Mouse (Mus musculus): Measurements from ENCODE around the gene Gm28043.
"Not testable (repeated sequence)": the region's sequence is repeated elsewhere in the genome, so short reads cannot be mapped to it uniquely, and the experiment has no call there.

Gene Gm28043

DNA sequence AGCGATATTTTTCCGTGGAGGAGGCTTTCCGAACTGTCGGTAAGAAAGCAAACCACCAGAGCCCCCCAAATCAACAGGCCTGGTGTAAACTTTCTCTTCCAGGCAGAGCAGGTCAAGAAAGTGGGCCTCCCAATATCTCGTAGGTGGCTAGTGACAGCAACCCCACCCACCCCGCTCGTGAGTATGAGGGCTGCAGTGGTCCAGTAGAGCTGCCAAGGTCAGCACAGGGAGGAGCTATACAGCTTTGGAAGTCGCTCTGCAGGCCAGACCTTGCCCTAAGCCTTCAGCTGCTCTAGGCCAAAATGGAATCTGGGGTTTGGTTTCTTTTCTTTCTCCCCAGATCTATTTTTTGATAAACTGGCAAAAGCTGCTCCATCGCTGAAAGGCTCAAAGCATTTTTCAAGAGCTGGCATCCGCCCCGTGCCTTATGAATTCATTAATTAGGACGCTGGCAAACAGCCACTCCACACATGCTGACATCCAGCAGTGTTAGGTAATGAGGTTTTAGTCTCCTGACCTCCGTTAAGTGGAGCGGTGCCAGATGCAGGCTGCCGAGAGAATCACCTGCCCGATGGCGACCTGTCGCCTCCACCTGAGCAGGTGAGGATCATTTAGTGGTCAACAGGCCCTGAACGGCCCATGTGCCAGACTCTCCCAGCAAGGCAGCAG is 96.5 kb downstream of the Gm28043 start:
- in situ Hi-C loops (cut with MboI, MseI), result no loop called here

DNA sequence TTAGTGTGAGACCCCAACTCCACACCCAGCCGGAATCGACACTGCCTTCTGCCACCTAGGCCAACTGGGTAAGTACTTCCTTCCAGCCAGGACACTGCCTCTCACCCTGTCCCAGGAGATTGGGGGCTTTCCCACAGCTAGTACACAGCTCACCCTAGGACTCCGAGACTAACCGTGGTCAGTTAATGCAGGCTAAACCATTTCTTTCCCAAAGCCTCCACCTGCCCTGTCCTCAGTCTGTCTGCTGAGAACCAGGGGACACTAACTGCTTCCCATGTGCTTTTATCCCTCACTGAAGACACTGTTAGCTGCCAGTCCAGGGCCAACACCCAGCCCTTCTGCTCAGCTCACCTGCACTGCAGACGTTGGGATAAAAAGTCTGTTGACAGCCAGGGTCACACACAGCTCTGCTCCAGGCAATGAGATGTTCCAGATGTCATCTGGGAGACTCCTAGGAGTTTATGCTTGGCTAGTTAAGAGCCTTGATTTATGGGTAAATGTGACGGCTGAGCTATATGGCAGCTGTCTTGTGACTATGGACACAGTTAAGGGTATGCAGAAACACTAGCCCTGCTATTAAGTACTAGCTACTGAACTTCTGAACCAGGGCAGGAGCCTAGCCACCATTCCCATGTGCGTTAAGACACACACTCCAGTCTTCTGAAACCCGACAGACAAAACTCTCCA is 97.2 kb downstream of the Gm28043 start:
- in situ Hi-C loops (cut with MboI, MseI), result no loop called here

DNA sequence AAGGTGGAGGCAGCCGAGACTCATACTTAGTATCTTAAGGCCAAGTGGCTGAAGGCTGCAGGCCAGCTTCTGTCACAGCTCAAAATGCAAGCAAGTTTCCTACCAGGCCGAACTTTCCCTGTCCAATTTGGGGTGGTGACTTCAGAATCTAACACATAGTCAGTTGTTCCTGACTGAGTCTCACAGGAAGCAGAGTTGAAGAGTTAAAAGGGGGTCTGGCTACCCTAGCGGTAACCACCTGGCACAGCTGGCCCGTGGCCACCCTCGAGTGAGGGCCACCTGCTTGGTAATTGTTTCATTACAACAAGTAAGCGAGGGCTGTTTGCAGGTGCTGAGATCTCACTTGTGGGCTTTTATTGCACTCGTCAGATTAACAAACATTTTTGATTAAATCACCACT is 97.9 kb downstream of the Gm28043 start:
- in situ Hi-C loops (cut with MboI, MseI), result no loop called here

- in situ Hi-C loops (cut with MboI, MseI), result not testable (repeated sequence)
These were observed 99.1 kb downstream of the Gm28043 start for GRCm38 (mm10) chr17:29713734-29714133.

DNA sequence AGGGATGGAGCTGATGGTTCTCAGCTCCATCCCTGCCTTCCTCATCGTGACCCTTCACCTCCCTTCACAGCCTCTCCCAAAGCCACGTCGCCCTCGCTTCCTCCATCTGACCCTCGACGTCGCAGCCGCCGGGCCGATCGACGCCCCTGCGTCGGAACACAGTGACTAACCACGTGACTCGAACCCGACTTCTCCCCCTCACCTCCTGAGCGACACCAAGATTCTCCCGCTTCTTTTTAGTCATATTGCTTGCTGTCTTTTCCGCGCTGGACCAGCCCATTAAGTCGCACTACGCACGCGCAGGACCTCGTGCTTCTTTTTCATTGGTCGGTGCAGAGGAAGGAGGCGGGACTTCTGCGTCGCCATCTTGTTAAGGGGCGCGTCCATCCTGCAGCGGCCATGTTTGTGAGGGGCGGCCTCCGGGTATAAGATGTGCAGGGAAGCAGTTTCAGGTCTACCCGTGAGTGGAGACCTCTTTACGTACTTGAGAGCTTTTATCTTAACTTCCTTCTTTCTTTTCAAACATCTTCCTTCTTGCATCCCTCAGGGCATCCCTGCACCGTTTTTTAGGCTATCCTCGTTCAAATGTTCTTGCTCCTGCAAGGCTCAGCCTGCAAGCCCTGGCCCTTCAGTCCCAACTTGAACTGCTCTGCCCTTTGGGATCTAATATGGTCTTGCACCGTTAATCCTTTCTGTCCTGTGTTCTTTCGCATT is 102.2 kb downstream of the Gm28043 start, which contains the start of gene Ccdc167:
TSS of gene Ccdc167 (minus strand) at position 313 of the 714 bp plus-strand sequence.
- in situ Hi-C loops (cut with MboI, MseI), result no loop called here

- in situ Hi-C loops (cut with MboI, MseI), result no loop called here
These were observed 104.0 kb downstream of the Gm28043 start for GRCm38 (mm10) chr17:29718660-29719059.

DNA sequence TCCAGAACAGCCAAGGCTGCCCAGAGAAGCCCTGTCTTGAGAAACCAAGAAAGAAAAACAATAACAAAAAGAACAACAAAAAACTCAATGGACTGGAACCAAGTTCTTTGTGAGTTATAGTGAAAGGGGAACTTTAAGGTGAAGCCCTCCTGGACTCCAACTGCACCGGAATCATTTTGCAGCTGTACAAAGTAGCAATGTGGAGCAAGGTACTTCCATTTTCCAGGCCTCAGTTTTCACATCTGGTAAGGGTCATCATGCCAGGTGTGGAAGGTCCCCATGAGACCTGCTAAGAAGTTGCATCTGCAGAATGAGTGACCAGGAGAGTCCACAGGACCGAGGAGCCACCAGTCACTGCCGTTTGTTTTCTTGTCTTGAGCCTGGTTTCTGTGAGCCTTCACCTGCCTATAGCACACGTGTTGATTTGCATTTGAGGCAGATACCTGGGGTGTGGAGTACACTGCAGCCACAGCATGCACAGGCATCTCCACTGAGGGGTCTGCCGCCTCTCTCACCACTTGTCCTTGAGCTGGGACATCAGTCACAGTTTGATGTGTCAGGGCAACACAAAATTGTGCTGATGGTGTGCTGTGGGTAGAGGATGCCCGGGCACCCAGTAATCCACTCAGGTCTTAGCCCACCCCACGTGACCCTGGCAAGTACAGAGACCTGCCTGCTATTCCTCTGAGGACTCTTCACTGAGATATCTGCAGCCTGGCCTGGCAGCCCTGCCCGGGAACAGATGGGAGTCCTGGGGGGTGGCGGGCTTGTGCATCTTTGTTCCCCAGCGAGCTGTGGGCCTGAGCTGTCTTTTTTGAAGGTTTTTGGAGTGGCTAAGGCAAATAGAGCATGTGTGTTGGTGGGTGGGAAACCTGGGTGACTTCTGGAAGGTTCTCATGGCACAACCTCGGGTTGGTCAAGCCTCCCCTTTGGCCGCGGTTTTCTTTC is 105.2 kb downstream of the Gm28043 start:
- in situ Hi-C loops (cut with MboI, MseI), result no loop called here

DNA sequence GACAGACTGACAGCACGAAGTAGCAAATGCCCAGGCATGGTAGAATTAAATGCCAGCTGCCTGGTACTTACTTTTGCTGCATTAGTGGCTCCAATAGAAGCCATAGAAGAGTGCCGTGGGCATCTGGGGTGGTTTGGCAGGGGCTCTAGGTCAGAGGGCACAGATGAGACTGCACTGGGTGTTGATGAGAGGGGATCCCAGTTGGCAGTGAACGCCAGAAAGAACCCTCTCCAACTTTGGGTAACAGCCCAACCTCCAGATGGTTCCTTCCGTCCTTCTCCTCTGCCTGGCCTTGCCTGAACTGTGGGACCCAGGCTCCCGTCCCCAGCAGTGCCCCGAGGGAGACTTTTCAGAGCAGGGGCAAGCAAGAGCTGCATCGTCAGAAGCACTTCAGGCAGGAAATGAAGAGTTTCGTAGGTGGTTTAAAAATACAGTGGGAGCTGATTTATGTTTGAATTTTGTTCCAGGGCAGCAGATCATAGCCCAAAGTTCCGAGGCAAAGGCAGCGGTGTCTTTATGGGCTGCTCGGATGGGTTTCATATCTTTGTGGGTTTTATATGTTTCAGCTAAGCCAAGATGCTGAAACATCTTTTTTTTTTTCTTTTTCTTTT is 106.2 kb downstream of the Gm28043 start:
- in situ Hi-C loops (cut with MboI, MseI), result no loop called here

- in situ Hi-C loops (cut with MboI, MseI), result no loop called here
These were observed 109.9 kb downstream of the Gm28043 start for GRCm38 (mm10) chr17:29724610-29725009.

DNA sequence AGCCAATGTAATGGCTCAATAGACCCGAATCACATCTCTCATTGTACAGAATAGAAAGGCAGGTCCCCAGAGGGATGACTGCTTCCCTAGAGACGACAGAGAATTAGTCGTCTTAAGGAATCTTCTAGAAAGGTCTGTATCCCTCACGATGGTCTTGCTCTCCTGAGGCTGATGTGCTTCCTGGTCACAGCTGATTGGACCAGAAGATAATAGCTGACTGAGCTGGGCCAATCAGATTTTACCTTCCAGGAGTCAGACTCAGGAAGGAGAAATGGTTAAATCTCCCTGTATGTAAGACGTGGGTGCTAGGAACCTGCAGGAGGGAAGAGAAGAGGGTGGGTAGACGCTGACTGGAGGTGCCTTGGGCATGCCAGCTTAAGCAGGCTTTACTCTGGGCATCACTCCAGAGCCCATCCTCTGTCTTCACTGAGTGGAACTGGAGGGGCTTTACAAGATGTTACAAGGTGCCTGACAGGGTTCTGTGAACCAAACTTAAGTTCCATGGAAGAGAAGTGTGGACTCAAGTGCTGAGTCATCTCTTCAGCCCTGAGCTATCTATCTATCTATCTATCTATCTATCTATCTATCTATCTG is 110.4 kb downstream of the Gm28043 start:
- in situ Hi-C loops (cut with MboI, MseI), result no loop called here

DNA sequence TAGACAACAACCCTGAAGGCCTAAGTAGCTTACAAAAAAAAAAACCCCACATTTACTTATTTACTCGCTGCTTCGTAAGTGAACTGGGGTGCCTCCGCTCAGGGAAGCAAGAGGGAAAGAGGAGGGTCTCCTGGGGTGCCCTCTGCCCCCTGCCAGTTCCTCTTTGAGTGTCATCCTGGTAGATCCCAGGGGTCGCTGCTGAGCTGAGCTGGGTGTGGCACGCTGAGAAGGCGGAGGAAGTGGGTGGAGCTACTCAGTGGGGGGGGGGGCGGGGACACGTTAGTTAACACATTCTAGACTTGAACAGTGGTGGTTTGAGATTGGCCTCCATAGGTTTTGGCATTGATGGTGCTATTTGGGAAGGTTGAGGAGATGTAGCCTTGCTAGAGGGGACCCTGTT is 113.4 kb downstream of the Gm28043 start:
- in situ Hi-C loops (cut with MboI, MseI), result no loop called here

GRCm38 (mm10) chr17:29730510-29731265 is 116.0 kb downstream of the Gm28043 start:
- in situ Hi-C loops (cut with MboI, MseI), result no loop called here

DNA sequence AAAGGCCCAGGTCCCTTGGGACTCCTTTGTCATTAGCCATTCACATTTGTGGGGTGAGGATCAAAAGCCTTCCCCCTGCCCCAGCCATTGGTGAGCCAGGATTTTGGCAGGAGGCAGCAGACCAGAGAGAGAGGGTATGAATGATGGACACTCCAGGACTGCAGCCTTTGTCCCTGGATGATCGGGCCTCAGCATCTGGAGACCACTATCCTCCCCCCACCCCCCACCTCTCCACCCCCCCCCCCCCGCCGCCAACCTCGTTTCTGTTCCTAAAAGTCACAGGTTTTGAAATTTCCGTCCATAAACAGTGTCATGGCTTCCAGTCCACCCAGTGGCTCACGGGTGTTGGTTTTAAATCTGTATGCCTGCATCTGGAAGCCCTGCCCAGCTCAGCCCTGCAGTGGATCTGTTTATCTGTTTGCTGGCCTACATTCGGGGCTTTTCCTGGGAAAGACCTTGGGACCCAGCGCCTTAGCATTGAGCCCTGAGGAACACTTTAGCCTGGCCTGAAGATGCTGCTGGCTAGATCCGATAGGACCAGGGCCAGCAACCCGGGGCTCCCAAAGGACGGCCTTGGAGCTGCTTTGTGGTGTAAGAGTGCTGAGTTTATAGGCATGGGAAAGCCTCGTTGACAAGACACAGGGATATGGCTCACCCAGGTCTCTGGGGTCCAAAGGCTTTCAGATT is 116.7 kb downstream of the Gm28043 start:
- in situ Hi-C loops (cut with MboI, MseI), result no loop called here

- in situ Hi-C loops (cut with MboI, MseI), result no loop called here
These were observed 117.3 kb downstream of the Gm28043 start for GRCm38 (mm10) chr17:29731953-29732325.

GRCm38 (mm10) chr17:29732522-29732921 is 117.8 kb downstream of the Gm28043 start:
- in situ Hi-C loops (cut with MboI, MseI), result no loop called here

- in situ Hi-C loops (cut with MboI, MseI), result no loop called here
These were observed 121.9 kb downstream of the Gm28043 start for GRCm38 (mm10) chr17:29736448-29737014.

DNA sequence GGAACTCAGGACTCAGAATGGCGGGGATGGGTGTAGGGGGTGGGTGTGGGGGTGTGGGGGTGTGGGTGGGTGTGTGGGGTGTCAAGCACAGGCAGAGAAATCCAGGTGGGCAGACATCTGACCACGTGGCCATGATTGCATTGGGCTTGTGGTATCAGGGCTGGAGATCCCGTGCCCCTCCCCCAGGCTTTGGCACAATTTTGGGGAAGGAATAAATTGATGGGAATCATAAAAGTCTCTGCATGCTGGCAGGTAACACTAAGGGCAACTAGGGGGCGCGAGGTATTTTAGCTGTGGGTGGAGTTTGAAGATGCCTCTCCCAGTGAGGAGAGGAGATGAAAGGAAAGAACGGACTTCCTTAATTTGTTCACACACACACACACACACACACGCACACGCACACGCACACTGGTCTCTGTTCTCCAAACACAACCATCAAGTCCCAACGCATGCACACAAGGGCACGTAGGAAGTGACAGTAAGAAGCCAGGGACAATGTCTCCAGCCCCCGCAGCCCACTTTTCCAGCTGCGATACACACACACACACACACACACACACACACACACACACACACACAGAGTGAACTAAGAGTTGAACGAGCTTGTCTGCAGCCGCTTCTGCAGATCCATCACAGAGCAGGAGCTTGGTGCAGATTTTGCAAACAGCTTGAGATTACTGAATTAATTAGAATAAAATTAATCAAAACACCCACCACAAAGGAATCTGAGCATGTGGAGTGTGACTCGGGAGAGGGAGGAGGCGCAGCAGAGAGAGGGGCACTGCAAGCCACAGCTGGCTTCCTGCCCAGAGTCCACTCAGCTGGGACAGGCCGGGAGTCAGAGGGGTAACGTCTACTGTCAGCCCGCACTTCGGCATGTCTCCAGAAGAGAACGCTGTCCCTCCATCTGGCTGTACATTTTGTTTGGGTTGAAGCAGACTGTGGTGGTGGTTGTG is 123.5 kb downstream of the Gm28043 start:
- in situ Hi-C loops (cut with MboI, MseI), result no loop called here

DNA sequence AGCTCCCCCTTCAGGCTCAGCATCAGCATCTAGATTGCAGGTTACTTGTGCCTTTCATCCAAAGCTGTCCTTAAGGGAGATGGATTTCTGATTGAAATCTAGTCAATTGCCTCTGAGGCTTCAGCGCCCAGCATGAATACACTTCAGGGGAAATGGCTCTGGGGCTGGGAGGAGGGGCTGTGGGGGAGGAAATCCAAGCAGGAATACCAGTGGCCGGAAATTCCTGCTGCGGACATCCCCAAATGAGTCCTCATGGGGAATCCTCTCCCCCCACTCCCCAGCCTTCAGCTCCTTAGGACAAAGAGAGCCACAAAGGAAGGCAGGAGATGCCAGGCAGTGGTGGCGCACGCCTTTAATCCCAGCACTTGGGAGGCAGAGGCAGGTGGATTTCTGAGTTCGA is 132.8 kb downstream of the Gm28043 start:
- in situ Hi-C loops (cut with MboI, MseI), result no loop called here
